Mouse (Mus musculus) MEL (cell line): ENCODE data around the gene Bmper.

Experiments
- CTCF ChIP-seq, 3 experiments: IDR thresholded peaks in 2 of 3; conservative IDR thresholded peaks in 1 of 3; 2 replicates each; pipeline ENCODE4 v1.5.1; 2011 to 2012; ENCODE audit warnings: low read length in 3 of 3, low read depth in 2 of 3, mild to moderate bottlenecking in 2 of 3, improper control_type of control experiment in 1 of 3, inconsistent platforms in 1 of 3, mixed read lengths in 1 of 3, moderate library complexity in 1 of 3; ENCODE audit not compliant: control insufficient read depth in 1 of 3, insufficient read depth in 1 of 3, poor library complexity in 1 of 3, severe bottlenecking in 1 of 3
- EP300 ChIP-seq, 2 experiments: IDR thresholded peaks; 2 replicates each; pipeline ENCODE4 v1.6.1; 2011; ENCODE audit warnings: improper control_type of control experiment in 2 of 2, low read length in 2 of 2, low read depth in 1 of 2, mild to moderate bottlenecking in 1 of 2
- ETS1 ChIP-seq: IDR thresholded peaks from 2 replicates; pipeline ENCODE4 v1.6.1; 2012; ENCODE audit warnings: low read depth, mild to moderate bottlenecking, inconsistent platforms, low read length, improper control_type of control experiment, moderate library complexity
- MAX ChIP-seq: IDR thresholded peaks from 2 replicates; pipeline ENCODE4 v1.6.1; 2011; ENCODE audit warnings: low read length, improper control_type of control experiment
- NELFE ChIP-seq: IDR thresholded peaks from 2 replicates; pipeline ENCODE4 v1.6.1; 2011; ENCODE audit warnings: low read depth, low read length, improper control_type of control experiment

DNA sequence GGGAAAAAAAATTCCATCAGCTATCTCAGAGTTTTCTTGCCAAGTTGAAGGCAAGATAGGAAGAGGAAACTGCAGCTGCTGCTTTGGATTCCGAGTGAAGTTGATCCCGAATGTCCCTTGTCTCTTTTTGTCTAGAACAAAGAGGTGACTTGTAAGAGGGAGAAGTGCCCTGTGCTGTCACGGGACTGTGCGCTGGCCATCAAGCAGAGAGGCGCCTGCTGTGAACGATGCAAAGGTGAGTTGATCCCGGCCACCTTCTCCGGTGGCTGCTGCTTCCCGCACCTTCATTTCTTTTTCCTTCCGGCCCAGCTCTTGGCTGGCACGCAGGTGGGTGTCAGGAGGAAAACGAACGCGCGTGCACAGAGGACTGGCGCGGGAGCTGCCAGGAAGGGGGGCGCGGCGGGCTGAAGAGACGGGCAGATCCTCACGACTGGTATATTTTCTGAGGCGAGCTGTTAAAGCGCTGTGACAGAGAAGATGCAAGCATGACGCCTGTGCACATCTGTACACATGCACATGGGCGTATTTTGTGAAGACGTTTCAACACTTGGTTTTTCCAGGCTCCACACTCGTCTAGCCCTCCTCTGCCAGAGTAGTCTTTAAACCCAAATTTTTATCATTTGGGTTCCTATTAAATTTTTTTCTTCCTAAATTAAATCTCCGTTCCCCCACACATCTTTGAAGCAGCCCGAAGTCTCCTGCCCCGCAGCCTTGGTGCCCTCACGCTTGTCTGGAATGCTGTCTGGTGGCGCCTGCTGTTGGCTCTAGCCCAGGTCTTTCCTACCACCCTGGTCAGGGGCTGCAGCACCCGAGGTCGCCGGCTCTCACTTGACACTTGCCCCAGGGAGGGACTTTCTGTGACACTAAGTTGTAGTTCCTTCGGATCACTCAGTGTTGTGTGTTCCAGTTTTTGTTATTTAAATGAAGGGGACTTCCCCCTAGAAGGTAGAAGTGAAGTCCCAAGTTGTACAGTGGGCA lies 31.6 kb downstream of the Bmper start:
- TF ChIP-seq ETS1 (no peak), EP300 (IDR thresholded peaks at IDR 0.05; ENCODE audit: low read depth in 1 of 2, low read length in 2 of 2) (no peak), CTCF (IDR thresholded peaks at IDR 0.05 in 2 of 3, conservative IDR thresholded peaks at IDR 0.05 in 1 of 3; ENCODE audit: control insufficient read depth in 1 of 3, insufficient read depth in 1 of 3, low read depth in 2 of 3, low read length in 3 of 3, poor library complexity in 1 of 3, severe bottlenecking in 1 of 3) (no peak), MAX (no peak), NELFE (no peak)
